Mouse (Mus musculus) heart, embryonic 15.5 days (tissue): ENCODE measurements around the gene Mcam. TPM values are rescaled to one million over a fixed set of nuclear protein-coding genes. Genes with fewer than 3 reads are reported as not detected.
A peak's percentile ranks its signal among the peaks of the same experiment; 100 is the strongest.

ENCODE experiments used
- ATAC-seq: fragments of 200-750 bp; cut with Nextera tagmentation; replicated peaks from 2 replicates; pipeline ENCODE4 v1.8.0; 2017; ENCODE audit warnings: low read depth, moderate TSS enrichment; ENCODE audit not compliant: insufficient number of reproducible peaks, insufficient read depth, low FRiP score
- H3K27ac ChIP-seq: fragments of 300-500 bp; sonication (generic); 2 replicates; pipeline ENCODE4 v1.5.1; 2015; ENCODE audit warnings: mild to moderate bottlenecking, inconsistent platforms
- H3K27me3 ChIP-seq: fragments of 300-500 bp; sonication (generic); 2 replicates; pipeline ENCODE4 v1.6.1; 2015; ENCODE audit warnings: inconsistent platforms
- H3K36me3 ChIP-seq: fragments of 300-500 bp; sonication (generic); 2 replicates; pipeline ENCODE4 v1.6.1; 2015; ENCODE audit warnings: mild to moderate bottlenecking, inconsistent platforms
- H3K4me1 ChIP-seq: fragments of 300-500 bp; sonication (generic); replicated peaks from 2 replicates; pipeline ENCODE4 v1.6.1; 2015; ENCODE audit warnings: inconsistent platforms
- H3K4me2 ChIP-seq: fragments of 300-500 bp; sonication (generic); 2 replicates; pipeline ENCODE4 v1.6.1; 2015; ENCODE audit warnings: inconsistent platforms, mild to moderate bottlenecking, moderate library complexity
- H3K4me3 ChIP-seq: fragments of 300-500 bp; sonication (generic); 2 replicates; pipeline ENCODE4 v1.5.1; 2015; ENCODE audit warnings: mild to moderate bottlenecking, inconsistent platforms
- H3K9ac ChIP-seq: fragments of 300-500 bp; sonication (generic); 2 replicates; pipeline ENCODE4 v1.6.1; 2015; ENCODE audit warnings: mild to moderate bottlenecking, inconsistent platforms
- H3K9me3 ChIP-seq: fragments of 300-500 bp; sonication (generic); replicated peaks from 2 replicates; pipeline ENCODE4 v1.6.1; 2016; ENCODE audit warnings: inconsistent platforms
- WGBS: fragments of 180-500 bp; shearing (Covaris S2); methylation state at CpG from one replicate; pipeline ENCODE4 v1.1.7; 2015; ENCODE audit warnings: mixed read lengths; 5-methylcytosine and 5-hydroxymethylcytosine counted together
- polyA plus RNA-seq: library from polyadenylated mRNA; unstranded; fragments of >200 nt; fragmentation: Nextera tagmentation; extraction: Ambion mirVana; gene quantifications from 2 replicates; pipeline ENCODE4 v1.2.1, GENCODE M21; 2015

The Mcam gene
- polyA plus RNA-seq, 1 experiment from 2014 or later = 93.4 TPM

DNA sequence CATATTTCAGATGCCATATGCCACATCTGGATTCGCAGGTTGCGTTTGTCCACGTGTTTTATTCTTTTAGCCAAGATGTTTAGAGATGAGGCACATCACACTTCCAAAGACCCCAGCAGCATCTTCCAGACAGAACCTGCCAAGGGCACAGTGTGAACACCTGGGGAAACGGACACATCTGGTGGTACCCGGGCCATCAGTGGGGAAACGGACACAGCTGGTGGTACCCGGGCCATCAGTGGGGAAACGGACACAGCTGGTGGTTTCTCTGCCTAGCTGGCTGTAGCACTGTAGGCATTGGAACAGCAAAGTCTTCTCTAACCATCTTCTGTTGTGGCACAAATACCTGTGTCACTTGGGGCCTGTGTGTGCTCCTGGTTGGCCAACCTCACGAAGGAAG lies 38.5 kb upstream of the Mcam start:
- Histone ChIP-seq H3K27ac (peak overlapping the region; percentile 90), H3K4me1 (peaks cover 34% of the 10 kb centered on the region), H3K9me3 (no peaks in the 10 kb centered on the region), H3K4me2 (no peak overlapping the region), H3K9ac (no peak overlapping the region), H3K36me3 (peaks cover 28% of the 10 kb centered on the region), H3K4me3 (no peak overlapping the region), H3K27me3 (no peaks in the 10 kb centered on the region)
- 87% methylated on average over 9 of the region's 9 CpGs for WGBS
- no peak for ATAC-seq

DNA sequence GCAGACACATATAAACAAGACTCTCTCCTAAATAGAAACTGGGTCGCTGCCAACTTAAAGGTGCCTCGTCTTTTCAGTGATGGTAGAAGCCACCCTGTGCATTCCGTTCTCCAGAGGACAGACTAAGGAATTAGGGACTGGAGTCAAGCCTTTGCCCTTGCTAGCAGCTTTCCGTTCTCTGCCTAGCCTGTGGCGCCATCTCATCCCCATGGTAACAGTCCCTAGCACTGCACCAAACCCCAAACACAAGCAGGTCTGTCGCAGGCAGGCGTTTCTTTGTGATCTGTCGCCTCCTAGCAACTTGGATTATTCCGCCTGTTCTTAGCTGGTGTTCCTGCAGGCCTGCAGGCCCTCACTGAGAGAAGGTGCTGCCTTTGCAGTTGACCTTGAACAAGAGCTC lies 37.7 kb upstream of the Mcam start:
- no peak overlapping the region for H3K4me2 ChIP-seq
- ATAC-seq = peak; percentile 62
- H3K27ac ChIP-seq = peak overlapping the region; percentile 90
- H3K36me3 ChIP-seq = peaks cover 20% of the 10 kb centered on the region
- H3K4me3 ChIP-seq = no peak overlapping the region
- 27% methylated on average over 9 of the region's 9 CpGs for WGBS
- H3K9me3 ChIP-seq = no peaks in the 10 kb centered on the region
- H3K9ac ChIP-seq = peak overlapping the region; percentile 11; the same call in 1 of the 2 replicates
- no peaks in the 10 kb centered on the region for H3K27me3 ChIP-seq
- H3K4me1 ChIP-seq = peaks cover 34% of the 10 kb centered on the region

- Histone ChIP-seq H3K4me3 (no peak within 1 kb of the TSS), H3K4me2 (no peak within 1 kb of the TSS), H3K9ac (no peak within 1 kb of the TSS), H3K9me3 (no peaks in the 10 kb centered on the region), H3K36me3 (no peaks in the 10 kb centered on the region), H3K4me1 (peaks cover 14% of the 10 kb centered on the region), H3K27me3 (no peaks in the 10 kb centered on the region), H3K27ac (no peak within 1 kb of the TSS)
- no peak for ATAC-seq
- WGBS = 73% methylated on average over 9 of the region's 9 CpGs
Observed at GRCm38 (mm10) chr9:44101490-44101889, 32.8 kb upstream of the Mcam start, which contains the start of gene Mfrp. TSS of gene Mfrp (plus strand) at chr9:44101729.

- ATAC-seq = no peak
- Histone ChIP-seq H3K9ac (no peak overlapping the region), H3K27ac (no peak overlapping the region), H3K4me2 (no peak overlapping the region), H3K27me3 (no peaks in the 10 kb centered on the region), H3K9me3 (no peaks in the 10 kb centered on the region), H3K4me1 (peaks cover 39% of the 10 kb centered on the region), H3K4me3 (no peak overlapping the region), H3K36me3 (no peaks in the 10 kb centered on the region)
- 87% methylated on average over 7 of the region's 7 CpGs for WGBS
Observed at GRCm38 (mm10) chr9:44104881-44105280, 29.4 kb upstream of the Mcam start.

DNA sequence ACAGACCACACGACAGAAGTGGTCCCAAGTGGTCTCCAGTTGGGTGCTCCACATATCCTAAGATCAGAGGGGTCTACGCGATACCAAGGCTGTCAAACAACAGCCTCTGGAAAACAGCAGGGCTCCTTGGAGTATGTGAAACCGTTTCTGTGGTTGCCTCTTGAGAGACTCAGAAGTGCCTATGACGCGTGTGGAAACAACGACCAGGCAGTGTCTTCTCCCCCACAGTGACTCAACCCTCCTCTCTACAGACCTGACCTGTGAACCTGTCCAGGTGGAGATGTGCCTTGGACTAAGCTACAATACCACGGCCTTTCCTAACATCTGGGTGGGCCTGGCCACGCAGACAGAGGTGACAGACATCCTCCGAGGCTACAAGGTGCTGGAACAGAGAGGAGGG lies 28.5 kb upstream of the Mcam start:
- WGBS = 75% methylated on average over 10 of the region's 10 CpGs

DNA sequence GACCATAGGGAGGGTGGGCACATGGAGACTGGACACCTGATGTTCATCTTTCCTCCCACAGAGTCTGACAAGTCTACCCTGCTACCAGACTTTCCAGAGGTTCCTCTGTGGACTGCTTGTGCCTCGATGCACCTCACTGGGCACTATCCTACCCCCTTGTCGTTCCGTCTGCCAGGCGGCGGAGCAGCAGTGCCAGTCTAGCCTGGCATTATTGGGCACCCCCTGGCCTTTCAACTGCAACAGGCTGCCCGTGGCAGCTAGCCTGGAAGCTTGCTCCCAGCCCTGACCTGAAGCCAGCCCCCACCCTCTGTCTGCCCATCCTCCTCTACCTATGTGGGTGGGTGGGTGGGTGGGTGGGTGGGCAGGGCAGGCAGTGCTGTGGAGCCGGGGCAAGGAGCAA lies 28.1 kb upstream of the Mcam start:
- Histone ChIP-seq H3K27me3 (no peaks in the 10 kb centered on the region), H3K27ac (no peak overlapping the region), H3K9me3 (no peaks in the 10 kb centered on the region), H3K4me1 (peaks cover 46% of the 10 kb centered on the region), H3K9ac (no peak overlapping the region), H3K4me3 (no peak overlapping the region), H3K36me3 (no peaks in the 10 kb centered on the region), H3K4me2 (no peak overlapping the region)
- 93% methylated on average over 7 of the region's 7 CpGs for WGBS
- ATAC-seq = no peak

More for the DNA sequence above, 28.5 kb upstream of the Mcam start:
- Histone ChIP-seq H3K27ac (no peak overlapping the region), H3K9ac (no peak overlapping the region), H3K36me3 (no peaks in the 10 kb centered on the region), H3K4me2 (no peak overlapping the region), H3K4me3 (no peak overlapping the region), H3K4me1 (peaks cover 46% of the 10 kb centered on the region), H3K27me3 (no peaks in the 10 kb centered on the region), H3K9me3 (no peaks in the 10 kb centered on the region)
- ATAC-seq = no peak

GRCm38 (mm10) chr9:44106596-44106995 lies 27.7 kb upstream of the Mcam start:
- Histone ChIP-seq H3K36me3 (no peaks in the 10 kb centered on the region), H3K27me3 (no peaks in the 10 kb centered on the region), H3K9ac (no peak overlapping the region), H3K4me2 (peak overlapping the region; percentile 42), H3K4me1 (peaks cover 47% of the 10 kb centered on the region), H3K27ac (peak overlapping the region; percentile 73), H3K4me3 (no peak overlapping the region), H3K9me3 (no peaks in the 10 kb centered on the region)
- no peak for ATAC-seq
- 77% methylated on average over 4 of the region's 4 CpGs for WGBS

DNA sequence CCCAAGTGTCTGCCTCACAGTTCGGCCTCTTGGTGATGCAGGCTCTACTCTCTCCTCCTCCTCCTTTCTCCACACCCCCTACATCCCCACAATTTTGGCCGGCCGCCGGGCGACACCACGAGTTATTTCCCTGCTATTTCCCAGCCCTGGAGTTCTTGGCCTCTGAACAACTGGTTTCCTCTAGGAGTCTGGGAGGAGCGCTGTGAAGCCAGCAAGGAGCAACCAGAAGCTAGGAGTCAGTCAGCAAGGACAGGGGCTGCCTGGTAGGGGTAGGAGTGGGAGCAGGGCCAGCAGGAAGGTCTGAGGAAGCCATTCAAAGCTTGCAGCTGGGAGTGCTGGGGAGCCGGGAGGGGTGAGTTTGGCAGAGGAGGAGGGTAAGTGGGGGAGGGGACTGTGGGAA lies 27.2 kb upstream of the Mcam start, which contains the start of gene C1qtnf5:
TSS of gene C1qtnf5 (plus strand) at position 136 of the 400 bp plus-strand sequence.
- ATAC-seq = peak; percentile 70
- H3K4me1 ChIP-seq = peaks cover 51% of the 10 kb centered on the region
- WGBS = 35% methylated on average over 8 of the region's 8 CpGs

GRCm38 (mm10) chr9:44107557-44108179 lies 26.6 kb upstream of the Mcam start:
- peak; percentile 1; the same call in 1 of the 2 replicates for ATAC-seq

More for the DNA sequence above, 27.2 kb upstream of the Mcam start, which contains the start of gene C1qtnf5:
- H3K9me3 ChIP-seq = no peaks in the 10 kb centered on the region
- H3K27ac ChIP-seq = peak within 1 kb of the TSS; percentile 73
- H3K36me3 ChIP-seq = no peaks in the 10 kb centered on the region
- no peaks in the 10 kb centered on the region for H3K27me3 ChIP-seq
- H3K4me3 ChIP-seq = peak within 1 kb of the TSS; percentile 15; the same call in 1 of the 2 replicates
- H3K9ac ChIP-seq = peak within 1 kb of the TSS; percentile 25; the same call in 1 of the 2 replicates
- peak within 1 kb of the TSS; percentile 42 for H3K4me2 ChIP-seq

DNA sequence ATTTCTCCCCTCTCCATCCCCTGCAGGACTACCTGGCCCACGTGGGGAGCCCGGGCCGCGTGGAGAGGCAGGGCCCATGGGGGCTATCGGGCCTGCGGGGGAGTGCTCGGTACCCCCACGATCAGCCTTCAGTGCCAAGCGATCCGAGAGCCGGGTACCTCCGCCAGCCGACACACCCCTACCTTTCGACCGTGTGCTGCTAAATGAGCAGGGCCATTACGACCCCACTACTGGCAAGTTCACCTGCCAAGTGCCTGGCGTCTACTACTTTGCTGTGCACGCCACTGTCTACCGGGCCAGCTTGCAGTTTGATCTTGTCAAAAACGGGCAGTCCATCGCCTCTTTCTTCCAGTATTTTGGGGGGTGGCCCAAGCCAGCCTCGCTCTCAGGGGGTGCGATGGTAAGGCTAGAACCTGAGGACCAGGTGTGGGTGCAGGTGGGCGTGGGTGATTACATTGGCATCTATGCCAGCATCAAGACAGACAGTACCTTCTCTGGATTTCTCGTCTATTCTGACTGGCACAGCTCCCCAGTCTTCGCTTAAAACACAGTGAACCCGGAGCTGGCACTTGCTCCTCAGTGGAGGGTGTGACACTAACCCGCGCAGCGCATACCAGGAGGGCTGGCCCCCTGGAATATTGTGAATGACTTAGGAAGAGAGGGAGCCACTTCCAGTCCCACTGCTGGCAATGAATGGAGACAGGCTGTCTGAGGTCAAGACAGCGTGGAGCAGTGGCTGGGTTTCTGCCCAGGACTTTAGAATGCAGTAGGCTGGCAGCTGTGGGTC lies 25.8 kb upstream of the Mcam start:
- no peak overlapping the region; the same call in 1 of the 2 replicates for H3K4me3 ChIP-seq
- H3K4me1 ChIP-seq = peaks cover 51% of the 10 kb centered on the region
- no peaks in the 10 kb centered on the region for H3K36me3 ChIP-seq
- H3K9ac ChIP-seq = 0 out of 2 replicates have a peak overlapping the region, but pooled peaks have one; percentile 32
- H3K4me2 ChIP-seq = peak overlapping the region; percentile 57; the same call in 1 of the 2 replicates
- ATAC-seq = no peak
- WGBS = 79% methylated on average over 31 of the region's 31 CpGs
- no peaks in the 10 kb centered on the region for H3K27me3 ChIP-seq
- no peaks in the 10 kb centered on the region for H3K9me3 ChIP-seq
- H3K27ac ChIP-seq = peak overlapping the region; percentile 73; the same call in 1 of the 2 replicates

More at GRCm38 (mm10) chr9:44107557-44108179, 26.6 kb upstream of the Mcam start:
- 36% methylated on average over 25 of the region's 25 CpGs for WGBS
- H3K4me2 ChIP-seq = peak overlapping the region; percentile 42
- H3K9me3 ChIP-seq = no peaks in the 10 kb centered on the region
- peak overlapping the region; percentile 73 for H3K27ac ChIP-seq
- no peaks in the 10 kb centered on the region for H3K27me3 ChIP-seq
- no peaks in the 10 kb centered on the region for H3K36me3 ChIP-seq
- peak overlapping the region; percentile 25; the same call in 1 of the 2 replicates for H3K9ac ChIP-seq
- peaks cover 51% of the 10 kb centered on the region for H3K4me1 ChIP-seq
- peak overlapping the region; percentile 15; the same call in 1 of the 2 replicates for H3K4me3 ChIP-seq

DNA sequence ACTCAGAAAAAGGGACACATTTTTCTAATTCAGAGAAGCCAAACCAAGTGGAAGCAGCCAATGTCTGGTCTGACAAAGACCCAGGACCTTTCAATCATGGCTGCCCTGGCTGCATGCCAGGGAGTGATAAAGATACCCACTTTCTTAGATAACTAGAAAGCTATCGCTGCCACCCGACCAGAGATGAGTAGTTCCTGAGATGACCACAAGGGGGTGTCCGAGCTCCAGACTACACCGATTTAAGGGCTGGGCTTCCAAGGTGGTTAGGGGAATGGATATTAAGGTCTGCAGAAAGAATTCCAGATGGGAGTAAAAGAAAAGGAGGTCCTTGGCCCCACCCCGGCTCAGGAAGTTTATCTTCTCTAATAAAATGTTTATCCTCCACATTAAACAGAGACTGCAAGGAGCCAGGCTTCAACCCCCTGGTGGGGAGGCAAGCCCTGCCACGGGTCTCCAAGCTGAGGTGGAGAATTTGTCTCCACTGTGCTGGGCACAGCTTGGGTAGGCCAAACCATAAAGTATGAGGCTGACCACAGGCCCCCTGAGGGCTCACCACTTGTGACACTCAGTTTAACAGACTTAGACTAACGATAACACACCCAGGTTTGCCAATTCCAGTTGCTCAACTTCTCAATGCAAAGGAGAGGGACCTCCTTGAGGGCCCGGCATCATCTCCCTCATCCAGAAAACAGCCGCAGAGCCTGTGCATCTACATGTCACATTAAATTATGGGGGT lies 24.7 kb upstream of the Mcam start:
- Histone ChIP-seq H3K9ac (peak overlapping the region; percentile 47), H3K9me3 (no peaks in the 10 kb centered on the region), H3K4me2 (peak overlapping the region; percentile 57), H3K27ac (no peak overlapping the region; the same call in 1 of the 2 replicates), H3K4me1 (peaks cover 56% of the 10 kb centered on the region), H3K27me3 (no peaks in the 10 kb centered on the region), H3K4me3 (peak overlapping the region; percentile 22), H3K36me3 (no peaks in the 10 kb centered on the region)
- ATAC-seq = no peak
- 27% methylated on average over 9 of the region's 9 CpGs for WGBS
